In the genomic region with DNA sequence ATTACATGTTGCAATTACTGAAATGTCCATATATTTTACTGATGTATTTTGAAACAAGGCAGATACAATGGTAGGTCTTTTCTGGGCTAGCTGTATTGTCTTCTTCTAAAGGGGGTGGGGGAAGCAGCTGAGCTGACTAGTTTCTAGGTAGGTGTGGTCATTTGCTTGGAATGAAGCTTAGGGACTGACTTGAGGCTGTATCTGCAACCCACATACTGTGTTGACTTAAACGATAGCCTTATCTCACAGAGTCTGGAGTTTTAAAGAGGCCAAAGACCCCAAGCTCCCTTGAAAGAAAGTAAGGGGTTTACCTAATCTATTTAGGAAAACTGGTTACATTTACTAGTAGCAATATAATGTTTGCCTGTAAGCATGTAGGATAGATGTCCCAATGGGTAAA, we compare ENCODE assay signal across 1 mouse cellular context.
TF ChIP-seq lines count a peak whose summit lies in the region.

No protein-coding gene starts in this region.

TF ChIP-seq in MEL, 35 proteins besides CTCF, POLR2A, EP300 and RAD21 (continued from another document):
- TF ChIP-seq SIN3A (IDR thresholded peaks at IDR 0.05; ENCODE audit: low read length): peak; percentile 64; the same call in 1 of the 2 replicates
- TF ChIP-seq NELFE (IDR thresholded peaks at IDR 0.05; ENCODE audit: low read depth, low read length): no peak
- TF ChIP-seq ZNF384 (IDR thresholded peaks at IDR 0.05; ENCODE audit: low read depth, low read length): no peak
- peak; percentile 68 for TF ChIP-seq ETS1 (IDR thresholded peaks at IDR 0.05; ENCODE audit: low read depth, low read length)
- TF ChIP-seq CHD1 (IDR thresholded peaks at IDR 0.05; ENCODE audit: low read depth, low read length): no peak
- no peak for TF ChIP-seq USF2 (IDR thresholded peaks at IDR 0.05; ENCODE audit: borderline replicate concordance in 1 of 2, insufficient read depth in 1 of 2, low read depth in 1 of 2, low read length in 2 of 2)
- TF ChIP-seq NRF1 (IDR thresholded peaks at IDR 0.05; ENCODE audit: insufficient read depth, low read depth, low read length, poor library complexity, severe bottlenecking): no peak
- TF ChIP-seq ELF1 (IDR thresholded peaks at IDR 0.05; ENCODE audit: low read depth, low read length): no peak
- TF ChIP-seq MAX (IDR thresholded peaks at IDR 0.05; ENCODE audit: low read length): no peak
- no peak for TF ChIP-seq BHLHE40 (IDR thresholded peaks at IDR 0.05; ENCODE audit: borderline replicate concordance, low read depth, low read length)
- TF ChIP-seq TCF12 (IDR thresholded peaks at IDR 0.05; ENCODE audit: low read depth, low read length): peak; percentile 83
- 0 out of 2 replicates have a peak, but pooled peaks have one; percentile 35 for TF ChIP-seq MAZ (IDR thresholded peaks at IDR 0.05; ENCODE audit: low read depth, low read length)
- no peak for TF ChIP-seq RCOR1 (IDR thresholded peaks at IDR 0.05; ENCODE audit: low read depth, low read length)
- TF ChIP-seq TAL1 (IDR thresholded peaks at IDR 0.05; ENCODE audit: low read length): peak; percentile 43
